Mouse (Mus musculus): ENCODE measurements around the gene Sptbn4. TPM values are rescaled to one million over a fixed set of nuclear protein-coding genes. Genes with fewer than 3 reads are reported as not detected.

The Sptbn4 gene
- total and polyA plus RNA-seq, 2 experiments from 2014 or later, result 4.0 to 27.1 TPM

- Histone ChIP-seq H3K9ac (replicated peaks; ENCODE audit: low read length, poor library complexity, severe bottlenecking) (no peak overlapping the region), H3K4me3 (ENCODE audit: low read depth, low read length) (no peak overlapping the region), H3K4me1 (ENCODE audit: insufficient read depth, low read length) (no peaks in the 10 kb centered on the region), H3K27ac (ENCODE audit: low read depth, low read length) (no peak overlapping the region), H3K4me2 (ENCODE audit: low read depth, low read length, poor library complexity, severe bottlenecking) (no peak overlapping the region), H3K27me3 (ENCODE audit: insufficient read depth, low read length) (no peaks in the 10 kb centered on the region), H3K9me3 (ENCODE audit: low read length) (no peaks in the 10 kb centered on the region), H3K36me3 (ENCODE audit: insufficient read depth, low read length) (0 out of 2 replicates have a peak, but pooled peaks cover 3% of the 10 kb centered on the region)
- no peak for ATAC-seq (ENCODE audit: low FRiP score)
- 87% methylated on average over 7 of the region's 7 CpGs for WGBS
- no peak for TF ChIP-seq CTCF (IDR thresholded peaks at IDR 0.05)
- no peak for DNase-seq (ENCODE audit: low spot score)
These were observed 31.1 kb upstream of the Sptbn4 start for GRCm38 (mm10) chr7:27478561-27478960.

- Histone ChIP-seq H3K4me2 (ENCODE audit: low read depth, low read length, poor library complexity, severe bottlenecking) (no peak overlapping the region), H3K27ac (ENCODE audit: low read depth, low read length) (no peak overlapping the region), H3K9ac (replicated peaks; ENCODE audit: low read length, poor library complexity, severe bottlenecking) (no peak overlapping the region), H3K4me3 (ENCODE audit: low read depth, low read length) (no peak overlapping the region), H3K36me3 (ENCODE audit: insufficient read depth, low read length) (0 out of 2 replicates have a peak, but pooled peaks cover 3% of the 10 kb centered on the region), H3K9me3 (ENCODE audit: low read length) (no peaks in the 10 kb centered on the region), H3K27me3 (ENCODE audit: insufficient read depth, low read length) (no peaks in the 10 kb centered on the region), H3K4me1 (ENCODE audit: insufficient read depth, low read length) (no peaks in the 10 kb centered on the region)
- no peak for ATAC-seq (ENCODE audit: low FRiP score)
- no peak for DNase-seq (ENCODE audit: low spot score)
- WGBS, result 95% methylated on average over 14 of the region's 14 CpGs
- TF ChIP-seq CTCF (IDR thresholded peaks at IDR 0.05), result no peak
These were observed 28.7 kb upstream of the Sptbn4 start for GRCm38 (mm10) chr7:27476098-27476635.

DNA sequence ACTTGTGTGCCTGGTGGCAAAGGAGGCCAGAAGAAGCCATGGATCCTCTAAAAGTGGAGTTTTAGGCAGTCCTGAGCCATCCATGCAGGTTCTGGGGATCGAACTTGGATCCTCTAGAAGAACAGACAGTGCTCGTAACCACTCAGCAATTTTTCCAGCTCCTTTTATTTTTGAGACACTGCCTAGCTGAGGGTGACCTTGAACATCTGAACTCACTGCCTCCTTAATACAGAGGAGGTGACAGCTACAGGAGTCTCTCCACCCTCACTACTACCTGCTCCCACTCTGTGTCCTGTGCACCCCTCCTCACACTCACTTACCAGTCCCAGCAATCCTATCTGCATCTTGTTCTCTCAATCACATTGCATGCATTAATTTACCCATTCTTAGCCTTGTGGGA, 28.1 kb upstream of the Sptbn4 start:
- ATAC-seq (ENCODE audit: low FRiP score), result no peak
- Histone ChIP-seq H3K9me3 (ENCODE audit: low read length) (no peaks in the 10 kb centered on the region), H3K9ac (replicated peaks; ENCODE audit: low read length, poor library complexity, severe bottlenecking) (no peak overlapping the region), H3K4me1 (ENCODE audit: insufficient read depth, low read length) (no peaks in the 10 kb centered on the region), H3K36me3 (ENCODE audit: insufficient read depth, low read length) (0 out of 2 replicates have a peak, but pooled peaks cover 3% of the 10 kb centered on the region), H3K4me2 (ENCODE audit: low read depth, low read length, poor library complexity, severe bottlenecking) (no peak overlapping the region), H3K27ac (ENCODE audit: low read depth, low read length) (no peak overlapping the region), H3K27me3 (ENCODE audit: insufficient read depth, low read length) (no peaks in the 10 kb centered on the region), H3K4me3 (ENCODE audit: low read depth, low read length) (no peak overlapping the region)
- TF ChIP-seq CTCF (IDR thresholded peaks at IDR 0.05), result no peak
- 95% methylated on average over 2 of the region's 2 CpGs for WGBS
- DNase-seq (ENCODE audit: low spot score), result no peak

DNA sequence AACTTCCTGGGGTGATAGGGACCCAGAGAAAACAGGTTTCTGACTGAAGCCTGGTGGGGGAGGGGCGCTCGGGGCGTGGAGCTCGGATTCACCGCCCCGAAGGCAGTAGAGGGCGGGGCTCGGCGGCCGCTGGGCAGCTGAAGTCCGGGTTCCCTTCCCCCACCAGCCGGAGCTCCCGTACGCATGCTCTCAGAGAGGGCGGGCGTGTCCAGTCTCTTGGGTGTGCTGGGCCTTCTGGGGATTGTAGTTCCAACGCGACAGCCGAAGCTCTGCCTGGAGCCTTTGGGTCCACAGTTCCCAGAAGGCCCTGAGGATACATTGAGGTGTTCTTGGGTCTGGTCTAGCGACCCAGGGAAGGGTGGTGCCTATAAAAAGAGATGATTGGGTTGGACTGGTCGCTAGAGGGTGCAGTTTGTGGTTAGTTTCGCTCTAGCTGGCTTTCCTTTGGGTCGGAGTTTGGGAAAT, 27.0 kb upstream of the Sptbn4 start:
- TF ChIP-seq CTCF (IDR thresholded peaks at IDR 0.05), result peak; percentile 77
- H3K9me3 ChIP-seq (ENCODE audit: low read length), result no peaks in the 10 kb centered on the region
- under 1% methylated on average over 23 of the region's 23 CpGs for WGBS
- peak overlapping the region; percentile 87 for H3K4me2 ChIP-seq (ENCODE audit: low read depth, low read length, poor library complexity, severe bottlenecking)
- 0 out of 2 replicates have a peak, but pooled peaks cover 3% of the 10 kb centered on the region for H3K36me3 ChIP-seq (ENCODE audit: insufficient read depth, low read length)
- DNase-seq (ENCODE audit: low spot score), result peak; percentile 99
- ATAC-seq (ENCODE audit: low FRiP score), result peak; percentile 91
- no peak overlapping the region; the same call in 1 of the 2 replicates for H3K9ac ChIP-seq (replicated peaks; ENCODE audit: low read length, poor library complexity, severe bottlenecking)
- H3K27ac ChIP-seq (ENCODE audit: low read depth, low read length), result peak overlapping the region; percentile 60
- no peaks in the 10 kb centered on the region for H3K27me3 ChIP-seq (ENCODE audit: insufficient read depth, low read length)
- no peaks in the 10 kb centered on the region for H3K4me1 ChIP-seq (ENCODE audit: insufficient read depth, low read length)
- peak overlapping the region; percentile 57 for H3K4me3 ChIP-seq (ENCODE audit: low read depth, low read length)

GRCm38 (mm10) chr7:27473835-27474489, 26.5 kb upstream of the Sptbn4 start:
- under 1% methylated on average over 34 of the region's 34 CpGs for WGBS

More at GRCm38 (mm10) chr7:27473835-27474489, 26.5 kb upstream of the Sptbn4 start:
- TF ChIP-seq CTCF (IDR thresholded peaks at IDR 0.05), result no peak
- Histone ChIP-seq H3K4me2 (ENCODE audit: low read depth, low read length, poor library complexity, severe bottlenecking) (peak overlapping the region; percentile 87), H3K4me1 (ENCODE audit: insufficient read depth, low read length) (no peaks in the 10 kb centered on the region), H3K4me3 (ENCODE audit: low read depth, low read length) (peak overlapping the region; percentile 57), H3K27ac (ENCODE audit: low read depth, low read length) (peak overlapping the region; percentile 60), H3K9ac (replicated peaks; ENCODE audit: low read length, poor library complexity, severe bottlenecking) (peak overlapping the region; percentile 36; the same call in 1 of the 2 replicates), H3K36me3 (ENCODE audit: insufficient read depth, low read length) (0 out of 2 replicates have a peak, but pooled peaks cover 3% of the 10 kb centered on the region), H3K27me3 (ENCODE audit: insufficient read depth, low read length) (no peaks in the 10 kb centered on the region), H3K9me3 (ENCODE audit: low read length) (no peaks in the 10 kb centered on the region)
- ATAC-seq (ENCODE audit: low FRiP score) (no peak), DNase-seq (ENCODE audit: low spot score) (no peak)

Measured in midbrain, postnatal 0 days (tissue).